Mouse (Mus musculus) forebrain, embryonic 10.5 days (tissue): ENCODE measurements around the gene Marveld1. TPM values are rescaled to one million over a fixed set of nuclear protein-coding genes. Genes with fewer than 3 reads are reported as not detected.

ENCODE experiments used
- DNase-seq: peaks from one replicate; pipeline ENCODE4 v3.0.0-alpha.2; 2017; ENCODE audit warnings: low spot score; ENCODE audit errors: extremely low spot score
- H3K27ac ChIP-seq: fragments of 300-500 bp; sonication (generic); 2 replicates; pipeline ENCODE4 v1.5.1; 2016; ENCODE audit warnings: mild to moderate bottlenecking
- H3K27me3 ChIP-seq: fragments of 300-500 bp; sonication (generic); 2 replicates; pipeline ENCODE4 v1.6.1; 2016; ENCODE audit warnings: mild to moderate bottlenecking; ENCODE audit not compliant: poor library complexity, severe bottlenecking
- H3K36me3 ChIP-seq: fragments of 300-500 bp; sonication (generic); replicated peaks from 2 replicates; pipeline ENCODE4 v1.6.1; 2016; ENCODE audit warnings: mild to moderate bottlenecking, moderate library complexity
- H3K4me1 ChIP-seq: fragments of 300-500 bp; sonication (generic); 2 replicates; pipeline ENCODE4 v1.6.1; 2016
- H3K4me3 ChIP-seq: fragments of 300-500 bp; sonication (generic); 2 replicates; pipeline ENCODE4 v1.5.1; 2016; ENCODE audit warnings: mild to moderate bottlenecking, moderate library complexity
- H3K9me3 ChIP-seq: fragments of 300-500 bp; sonication (generic); 2 replicates; pipeline ENCODE4 v1.6.1; 2016; ENCODE audit warnings: mild to moderate bottlenecking, moderate library complexity
- WGBS: fragments of 180-500 bp; shearing (Covaris S2); methylation state at CpG from one replicate; pipeline ENCODE4 v1.1.7; 2016; 5-methylcytosine and 5-hydroxymethylcytosine counted together
- polyA plus RNA-seq: library from polyadenylated mRNA; unstranded; fragments of >200 nt; fragmentation: Nextera tagmentation; extraction: Ambion mirVana; gene quantifications from 2 replicates; pipeline ENCODE4 v1.2.1, GENCODE M21; 2016

Marveld1 gene
- polyA plus RNA-seq, 1 experiment from 2014 or later: 2.4 TPM

DNA sequence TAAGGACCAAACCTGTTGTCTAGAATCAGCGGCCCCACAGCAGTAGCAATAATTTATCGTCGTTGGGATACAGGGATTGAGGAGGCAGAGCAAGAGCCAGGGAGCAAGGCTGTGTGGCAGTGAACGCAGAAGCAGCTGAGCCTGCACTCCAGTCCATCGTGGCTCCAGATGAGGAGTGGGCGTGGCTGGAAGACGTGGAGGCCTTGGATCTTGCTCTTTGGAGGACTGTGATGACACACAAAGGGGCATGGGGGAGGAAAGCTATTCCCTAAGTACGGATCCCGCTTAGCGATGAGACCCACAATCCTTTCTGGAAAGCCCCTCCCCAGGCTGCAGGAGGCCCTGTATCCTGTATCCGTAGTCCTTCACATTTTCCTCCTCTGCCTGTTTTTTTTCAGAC lies 50.8 kb downstream of the Marveld1 start:
- DNase-seq: no peak
- Histone ChIP-seq H3K4me3 (no peak overlapping the region), H3K27me3 (peaks cover 57% of the 10 kb centered on the region), H3K27ac (no peak overlapping the region), H3K4me1 (peaks cover 34% of the 10 kb centered on the region), H3K9me3 (no peaks in the 10 kb centered on the region), H3K36me3 (no peaks in the 10 kb centered on the region)
- WGBS: 59% methylated on average over 11 of the region's 11 CpGs

Other genes starting within 250 kb of the Marveld1 start
- 1,170 and 1,238 TPM in 2 replicates for gene Pgam1, start 235.5 kb upstream of the Marveld1 start, polyA plus RNA-seq
- 101 and 103 TPM in 2 replicates for gene Exosc1, start 214.0 kb upstream of the Marveld1 start, polyA plus RNA-seq
- 85.8 and 92.4 TPM in 2 replicates for gene Zdhhc16, start 213.9 kb upstream of the Marveld1 start, polyA plus RNA-seq
- 35.3 and 42.3 TPM in 2 replicates for gene Mms19, start 166.2 kb upstream of the Marveld1 start, polyA plus RNA-seq
- 9.2 and 9.6 TPM in 2 replicates for gene Ubtd1, start 165.6 kb upstream of the Marveld1 start, polyA plus RNA-seq
- 0.42 TPM in 1 of 2 replicates, not detected in the other for gene Ankrd2, start 111.4 kb upstream of the Marveld1 start, polyA plus RNA-seq
- gene Hoga1, start 101.8 kb upstream of the Marveld1 start, polyA plus RNA-seq: 0.95 and 1.3 TPM in 2 replicates
- gene 4933411K16Rik, start 95.2 kb upstream of the Marveld1 start, polyA plus RNA-seq: not detected in 2 replicates
- gene Morn4, start 61.0 kb upstream of the Marveld1 start, polyA plus RNA-seq: 43.1 and 43.4 TPM in 2 replicates
- gene Pi4k2a, start 56.9 kb upstream of the Marveld1 start, polyA plus RNA-seq: 21.3 and 23.3 TPM in 2 replicates
- 23.5 and 23.9 TPM in 2 replicates for gene Avpi1, start 18.3 kb upstream of the Marveld1 start, polyA plus RNA-seq
- 27.0 and 30.3 TPM in 2 replicates for gene Zfyve27, start 16.6 kb downstream of the Marveld1 start, polyA plus RNA-seq
- gene Sfrp5, start 54.9 kb downstream of the Marveld1 start, polyA plus RNA-seq: 0.14 TPM in 1 of 2 replicates, not detected in the other
- 0.59 and 1.0 TPM in 2 replicates for gene Golga7b, start 100.2 kb downstream of the Marveld1 start, polyA plus RNA-seq